Mouse (Mus musculus): ENCODE results near the gene Pxn.

GRCm38 (mm10) chr5:115542635-115543384 lies 36.3 kb downstream of the Pxn start:
- TF ChIP-seq CTCF (IDR thresholded peaks at IDR 0.05; ENCODE audit: borderline replicate concordance, insufficient read depth, low read depth, low read length) (no peak), POLR2A (IDR thresholded peaks at IDR 0.05; ENCODE audit: borderline replicate concordance, insufficient read depth, low read length) (no peak)

Measured in cerebellum, adult 2 months (tissue).